Mouse (Mus musculus): Measurements from ENCODE around the gene Tspan5. TPM values are rescaled to one million over a fixed set of nuclear protein-coding genes. Genes with fewer than 3 reads are reported as not detected.

The Tspan5 gene
- polyA plus RNA-seq, 1 experiment: 23.8 TPM

DNA sequence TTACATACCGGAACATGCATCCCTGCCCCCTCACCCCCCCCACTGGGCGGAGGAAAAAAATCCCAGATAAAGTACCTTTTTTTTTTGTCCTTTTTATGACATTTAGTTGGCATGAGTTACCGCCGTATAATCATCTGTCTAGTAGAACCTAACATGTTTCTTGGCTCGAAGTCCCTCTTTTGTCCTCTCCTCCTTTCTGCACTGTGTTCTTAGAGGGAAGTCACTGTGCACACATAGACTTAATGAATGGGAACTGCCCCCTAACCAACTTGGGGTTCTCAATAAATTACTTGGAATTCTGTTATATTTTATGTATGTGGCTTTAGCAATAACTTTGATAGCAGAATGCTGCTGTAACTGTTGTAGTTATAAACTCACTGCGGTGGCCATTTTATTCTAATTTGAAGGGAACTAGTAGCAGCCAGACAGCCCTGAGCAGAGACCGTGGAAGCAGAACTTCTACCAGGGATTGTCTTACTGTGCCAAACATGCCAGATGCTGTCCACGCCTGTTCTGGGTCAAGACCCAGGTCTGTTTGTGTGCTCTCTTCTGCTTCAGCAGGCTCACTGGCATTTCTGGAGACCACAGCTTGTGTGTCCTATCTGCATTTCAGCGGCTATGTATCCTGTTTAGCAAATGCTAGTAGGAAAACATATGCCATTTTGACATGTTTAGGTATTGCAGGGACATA is 91.0 kb downstream of the Tspan5 start:
- DNase-seq: peak; percentile 53
- H3K27ac ChIP-seq (ENCODE audit: insufficient read depth, low read depth, low read length): no peak overlapping the region

GRCm38 (mm10) chr3:138834174-138834573 is 92.2 kb downstream of the Tspan5 start:
- no peak for TF ChIP-seq CTCF (conservative IDR thresholded peaks at IDR 0.05; ENCODE audit: insufficient read depth, insufficient read length, low read depth, low read length)
- TF ChIP-seq POLR2A (IDR thresholded peaks at IDR 0.05; ENCODE audit: low read depth, low read length): no peak
- DNase-seq: no peak
- Histone ChIP-seq H3K36me3 (ENCODE audit: control insufficient read depth, insufficient read depth, low read length) (no peaks in the 10 kb centered on the region), H3K4me3 (ENCODE audit: insufficient read depth, low read depth, low read length) (no peak overlapping the region), H3K27me3 (replicated peaks; ENCODE audit: control insufficient read depth, insufficient read depth, low read length) (no peaks in the 10 kb centered on the region), H3K27ac (ENCODE audit: insufficient read depth, low read depth, low read length) (no peak overlapping the region), H3K4me1 (ENCODE audit: control insufficient read depth, insufficient read depth, low read length) (peaks cover 6% of the 10 kb centered on the region; the same call in 1 of the 2 replicates)
- 80% methylated on average over 11 of the region's 11 CpGs for WGBS

More for the DNA sequence above, 91.0 kb downstream of the Tspan5 start:
- no peaks in the 10 kb centered on the region for H3K27me3 ChIP-seq (replicated peaks; ENCODE audit: control insufficient read depth, insufficient read depth, low read length)
- TF ChIP-seq CTCF (conservative IDR thresholded peaks at IDR 0.05; ENCODE audit: insufficient read depth, insufficient read length, low read depth, low read length) (no peak), POLR2A (IDR thresholded peaks at IDR 0.05; ENCODE audit: low read depth, low read length) (no peak)
- WGBS: 35% methylated on average over 9 of the region's 9 CpGs
- H3K4me1 ChIP-seq (ENCODE audit: control insufficient read depth, insufficient read depth, low read length): peaks cover 6% of the 10 kb centered on the region; the same call in 1 of the 2 replicates
- H3K36me3 ChIP-seq (ENCODE audit: control insufficient read depth, insufficient read depth, low read length): no peaks in the 10 kb centered on the region
- H3K4me3 ChIP-seq (ENCODE audit: insufficient read depth, low read depth, low read length): no peak overlapping the region

- no peak for DNase-seq
- Histone ChIP-seq H3K36me3 (ENCODE audit: control insufficient read depth, insufficient read depth, low read length) (no peaks in the 10 kb centered on the region), H3K4me3 (ENCODE audit: insufficient read depth, low read depth, low read length) (no peak overlapping the region), H3K27me3 (replicated peaks; ENCODE audit: control insufficient read depth, insufficient read depth, low read length) (no peaks in the 10 kb centered on the region), H3K27ac (ENCODE audit: insufficient read depth, low read depth, low read length) (no peak overlapping the region), H3K4me1 (ENCODE audit: control insufficient read depth, insufficient read depth, low read length) (peaks cover 6% of the 10 kb centered on the region; the same call in 1 of the 2 replicates)
- TF ChIP-seq POLR2A (IDR thresholded peaks at IDR 0.05; ENCODE audit: low read depth, low read length) (no peak), CTCF (conservative IDR thresholded peaks at IDR 0.05; ENCODE audit: insufficient read depth, insufficient read length, low read depth, low read length) (no peak)
- WGBS: 51% methylated on average over 5 of the region's 5 CpGs
Observed at GRCm38 (mm10) chr3:138836937-138837336, 94.9 kb downstream of the Tspan5 start.

DNA sequence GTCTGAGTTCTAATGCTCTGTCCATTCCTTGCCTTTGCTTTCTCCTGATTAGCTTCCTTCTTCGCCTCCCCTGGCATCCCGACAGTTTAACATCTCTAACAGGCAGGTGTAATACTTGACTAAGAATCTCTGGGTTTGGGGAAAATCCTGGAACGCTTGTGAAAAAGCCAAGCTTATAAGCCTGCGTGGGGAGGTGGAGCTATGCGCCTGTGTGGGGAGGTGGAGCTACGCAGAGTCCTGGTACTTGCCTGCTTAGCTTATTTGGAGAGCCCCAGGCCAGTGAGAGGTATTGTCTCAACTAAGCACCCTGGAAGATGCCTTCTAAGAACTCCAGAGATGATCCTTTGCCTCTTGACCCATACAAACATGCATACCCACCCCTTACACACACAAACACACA is 95.7 kb downstream of the Tspan5 start:
- no peak for TF ChIP-seq POLR2A (IDR thresholded peaks at IDR 0.05; ENCODE audit: low read depth, low read length)
- TF ChIP-seq CTCF (conservative IDR thresholded peaks at IDR 0.05; ENCODE audit: insufficient read depth, insufficient read length, low read depth, low read length): no peak
- Histone ChIP-seq H3K4me1 (ENCODE audit: control insufficient read depth, insufficient read depth, low read length) (peaks cover 3% of the 10 kb centered on the region; the same call in 1 of the 2 replicates), H3K27ac (ENCODE audit: insufficient read depth, low read depth, low read length) (no peak overlapping the region), H3K4me3 (ENCODE audit: insufficient read depth, low read depth, low read length) (no peak overlapping the region), H3K27me3 (replicated peaks; ENCODE audit: control insufficient read depth, insufficient read depth, low read length) (no peaks in the 10 kb centered on the region), H3K36me3 (ENCODE audit: control insufficient read depth, insufficient read depth, low read length) (no peaks in the 10 kb centered on the region)
- DNase-seq: no peak
- whole genome bisulfite sequencing: 86% methylated on average over 6 of the region's 6 CpGs

GRCm38 (mm10) chr3:138839656-138840055 is 97.7 kb downstream of the Tspan5 start:
- H3K4me1 ChIP-seq (ENCODE audit: control insufficient read depth, insufficient read depth, low read length): no peaks in the 10 kb centered on the region
- DNase-seq: no peak
- TF ChIP-seq CTCF (conservative IDR thresholded peaks at IDR 0.05; ENCODE audit: insufficient read depth, insufficient read length, low read depth, low read length): no peak
- no peak for TF ChIP-seq POLR2A (IDR thresholded peaks at IDR 0.05; ENCODE audit: low read depth, low read length)
- no peak overlapping the region for H3K4me3 ChIP-seq (ENCODE audit: insufficient read depth, low read depth, low read length)
- no peaks in the 10 kb centered on the region for H3K36me3 ChIP-seq (ENCODE audit: control insufficient read depth, insufficient read depth, low read length)
- WGBS: 21% methylated on average over 6 of the region's 6 CpGs
- no peaks in the 10 kb centered on the region for H3K27me3 ChIP-seq (replicated peaks; ENCODE audit: control insufficient read depth, insufficient read depth, low read length)
- H3K27ac ChIP-seq (ENCODE audit: insufficient read depth, low read depth, low read length): no peak overlapping the region

DNA sequence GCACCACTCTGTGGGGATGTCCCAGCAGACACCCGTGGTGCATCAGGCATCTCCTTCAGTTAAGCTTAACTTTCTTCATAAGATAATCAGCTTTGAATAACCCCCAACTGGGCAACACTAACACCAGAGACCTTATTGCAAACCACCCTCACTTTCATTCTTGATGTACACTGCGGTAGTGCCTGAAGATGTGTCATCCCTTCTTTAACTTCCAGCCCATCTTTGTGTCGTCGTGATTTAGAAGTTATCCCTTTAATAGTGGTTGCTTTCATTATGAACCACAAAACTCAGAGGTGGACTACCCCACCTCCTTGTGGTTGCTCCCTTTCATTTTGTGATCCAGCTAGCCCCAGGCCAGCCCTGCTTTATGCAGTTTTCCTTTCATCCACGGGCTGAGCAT is 99.3 kb downstream of the Tspan5 start:
- Histone ChIP-seq H3K36me3 (ENCODE audit: control insufficient read depth, insufficient read depth, low read length) (no peaks in the 10 kb centered on the region), H3K27ac (ENCODE audit: insufficient read depth, low read depth, low read length) (no peak overlapping the region), H3K27me3 (replicated peaks; ENCODE audit: control insufficient read depth, insufficient read depth, low read length) (no peaks in the 10 kb centered on the region), H3K4me3 (ENCODE audit: insufficient read depth, low read depth, low read length) (no peak overlapping the region), H3K4me1 (ENCODE audit: control insufficient read depth, insufficient read depth, low read length) (no peaks in the 10 kb centered on the region)
- TF ChIP-seq CTCF (conservative IDR thresholded peaks at IDR 0.05; ENCODE audit: insufficient read depth, insufficient read length, low read depth, low read length) (no peak), POLR2A (IDR thresholded peaks at IDR 0.05; ENCODE audit: low read depth, low read length) (no peak)
- 85% methylated on average over 5 of the region's 5 CpGs for WGBS
- no peak for DNase-seq

DNA sequence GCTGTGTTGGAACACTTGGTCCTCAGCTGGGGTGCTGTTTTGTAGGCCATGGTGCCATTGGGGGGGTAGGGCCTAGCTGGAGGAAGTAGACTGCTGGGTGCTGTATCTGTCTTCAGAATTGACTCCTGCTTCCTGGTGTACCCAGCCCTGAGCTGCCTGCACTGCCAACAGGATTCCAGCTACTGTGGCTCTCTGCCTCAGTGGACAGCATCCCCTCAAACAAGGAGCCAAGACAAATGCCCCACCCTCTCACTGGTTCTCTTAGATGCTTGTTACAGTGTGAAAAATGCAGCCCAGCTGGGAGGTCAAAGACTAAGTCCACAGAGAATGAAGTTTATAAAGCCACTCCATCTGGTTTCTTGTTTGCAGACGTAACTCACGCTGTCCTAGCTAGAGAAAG is 101.2 kb downstream of the Tspan5 start:
- Histone ChIP-seq H3K27ac (ENCODE audit: insufficient read depth, low read depth, low read length) (no peak overlapping the region), H3K4me1 (ENCODE audit: control insufficient read depth, insufficient read depth, low read length) (no peaks in the 10 kb centered on the region), H3K4me3 (ENCODE audit: insufficient read depth, low read depth, low read length) (no peak overlapping the region), H3K36me3 (ENCODE audit: control insufficient read depth, insufficient read depth, low read length) (no peaks in the 10 kb centered on the region), H3K27me3 (replicated peaks; ENCODE audit: control insufficient read depth, insufficient read depth, low read length) (no peaks in the 10 kb centered on the region)
- TF ChIP-seq CTCF (conservative IDR thresholded peaks at IDR 0.05; ENCODE audit: insufficient read depth, insufficient read length, low read depth, low read length): no peak
- no peak for DNase-seq
- 78% methylated on average over 2 of the region's 2 CpGs for WGBS
